Mouse (Mus musculus) liver, embryonic 14.5 days (tissue): ENCODE data around the gene Foxn3.

Source experiments
- CTCF ChIP-seq: IDR thresholded peaks from 2 replicates; pipeline ENCODE4 v1.5.1; 2016; ENCODE audit warnings: antibody characterized with exemption, low read depth, control low read depth
- EP300 ChIP-seq: IDR thresholded peaks from 2 replicates; pipeline ENCODE4 v1.6.1; 2016; ENCODE audit warnings: antibody characterized with exemption, low read depth

GRCm38 (mm10) chr12:99467884-99468311 is 95.5 kb downstream of the Foxn3 start:
- TF ChIP-seq CTCF, result no peak
- TF ChIP-seq EP300, result no peak
